Mouse (Mus musculus): ENCODE results near the gene Mogs. TPM values are rescaled to one million over a fixed set of nuclear protein-coding genes. Genes with fewer than 3 reads are reported as not detected.
"Not testable (repeated sequence)": the region's sequence is repeated elsewhere in the genome, so short reads cannot be mapped to it uniquely, and the experiment has no call there.

Gene Mogs
- polyA plus RNA-seq, 1 experiment from 2014 or later, result 34.6 TPM

DNA sequence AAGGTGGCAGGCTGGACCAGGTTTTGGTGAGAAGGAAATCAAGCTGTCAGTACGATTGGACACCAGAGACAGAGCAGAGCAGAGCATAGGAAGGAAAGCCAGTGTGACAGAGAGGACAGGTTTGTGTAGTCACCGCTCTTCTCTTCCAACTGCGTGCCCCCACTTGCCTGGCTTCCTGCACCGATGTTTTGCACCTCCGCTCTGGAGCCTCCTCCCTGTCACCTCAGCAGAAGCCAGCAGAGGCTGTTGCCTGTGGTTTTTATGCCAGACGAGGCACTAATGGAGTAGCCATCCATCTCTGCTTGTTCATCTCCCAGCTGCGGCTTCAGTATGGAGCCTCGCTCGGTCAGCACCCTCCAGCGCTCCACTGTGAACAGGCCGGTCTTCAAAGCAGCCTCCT is 27.6 kb downstream of the Mogs start:
- in situ Hi-C loops (cut with MboI; ENCODE audit: low pct_unique_long_range_greater_than_20kb), result no loop called here
- CTCF ChIA-PET, result no interaction called here
- POLR2A ChIA-PET, result no interaction called here
- no peak for ATAC-seq
- TF ChIP-seq CTCF (IDR thresholded peaks at IDR 0.05), result no peak
- H3K27me3 ChIP-seq, result no peaks in the 10 kb centered on the region
- DNase-seq (ENCODE audit: low read depth, low spot score), result no peak

- ChIA-PET POLR2A (interaction anchor here (0.5 to 1.2 kb wide), 2 partner anchors 11 to 13 kb away, joined by 5 to 7 read pairs; partner anchors contain the start of genes 1700003E16Rik and Wdr54), CTCF (interaction anchor here (1.0 to 1.8 kb wide), 3 partner anchors 14 to 27 kb away, joined by 3 to 8 read pairs (median 3); no protein-coding TSS in a partner anchor)
- no peak for TF ChIP-seq CTCF (IDR thresholded peaks at IDR 0.05)
- no peak for DNase-seq (ENCODE audit: low read depth, low spot score)
- peak; percentile 13 for ATAC-seq
- in situ Hi-C loops (cut with MboI; ENCODE audit: low pct_unique_long_range_greater_than_20kb), result no loop called here
- H3K27me3 ChIP-seq, result no peaks in the 10 kb centered on the region
Measured at GRCm38 (mm10) chr6:83145209-83145608, 29.9 kb downstream of the Mogs start.

DNA sequence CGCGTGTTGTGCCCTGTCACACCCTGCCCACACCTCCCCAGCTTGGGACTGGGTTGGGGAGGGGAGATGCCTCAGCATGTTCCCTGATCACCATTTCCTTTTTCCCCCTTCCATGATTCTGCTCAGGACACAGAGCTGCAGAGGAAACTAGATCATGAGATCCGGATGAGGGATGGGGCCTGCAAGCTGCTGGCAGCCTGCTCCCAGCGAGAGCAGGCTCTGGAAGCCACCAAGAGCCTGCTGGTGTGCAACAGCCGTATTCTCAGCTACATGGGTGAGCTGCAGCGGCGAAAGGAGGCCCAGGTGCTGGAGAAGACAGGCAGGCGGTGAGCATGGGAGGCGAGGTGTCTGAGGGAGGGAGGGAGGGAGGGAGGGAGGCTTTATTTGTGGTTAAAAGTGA is 30.5 kb downstream of the Mogs start:
- in situ Hi-C loops (cut with MboI; ENCODE audit: low pct_unique_long_range_greater_than_20kb), result no loop called here
- ChIA-PET CTCF (interaction anchor here (1.1 to 1.8 kb wide), 3 partner anchors 13 to 119 kb away, joined by 3 to 8 read pairs (median 3); no protein-coding TSS in a partner anchor), POLR2A (no interaction called here)
- DNase-seq (ENCODE audit: low read depth, low spot score) (no peak), ATAC-seq (no peak)
- no peaks in the 10 kb centered on the region for H3K27me3 ChIP-seq
- no peak for TF ChIP-seq CTCF (IDR thresholded peaks at IDR 0.05)

DNA sequence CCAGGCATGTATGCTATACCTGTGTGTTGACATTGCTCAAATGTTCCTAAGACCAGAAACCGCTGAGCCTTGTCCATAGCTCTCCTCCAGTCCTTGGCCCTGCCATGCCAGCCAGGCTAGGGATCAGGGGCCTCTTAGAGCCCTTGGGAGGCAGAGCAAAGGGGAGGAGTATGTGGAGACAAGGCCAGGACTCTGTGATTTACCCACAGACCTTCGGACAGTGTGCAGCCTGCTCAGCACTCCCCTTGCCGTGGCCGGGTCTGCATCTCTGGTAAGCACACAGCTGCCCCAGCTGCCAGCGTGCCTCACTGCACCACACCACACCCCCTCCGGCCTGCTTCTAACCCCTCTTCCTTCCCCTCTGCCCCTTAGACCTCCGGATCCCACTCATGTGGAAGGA is 32.0 kb downstream of the Mogs start:
- POLR2A ChIA-PET, result interaction anchor here (1.4 kb wide), 1 partner anchor 9 kb away, joined by 3 read pairs; the partner anchor contains the start of genes 1700003E16Rik and Wdr54
- CTCF ChIA-PET, result no interaction called here
- no peak for DNase-seq (ENCODE audit: low read depth, low spot score)
- ATAC-seq, result no peak
- H3K27me3 ChIP-seq, result no peaks in the 10 kb centered on the region
- in situ Hi-C loops (cut with MboI; ENCODE audit: low pct_unique_long_range_greater_than_20kb), result no loop called here
- no peak for TF ChIP-seq CTCF (IDR thresholded peaks at IDR 0.05)

DNA sequence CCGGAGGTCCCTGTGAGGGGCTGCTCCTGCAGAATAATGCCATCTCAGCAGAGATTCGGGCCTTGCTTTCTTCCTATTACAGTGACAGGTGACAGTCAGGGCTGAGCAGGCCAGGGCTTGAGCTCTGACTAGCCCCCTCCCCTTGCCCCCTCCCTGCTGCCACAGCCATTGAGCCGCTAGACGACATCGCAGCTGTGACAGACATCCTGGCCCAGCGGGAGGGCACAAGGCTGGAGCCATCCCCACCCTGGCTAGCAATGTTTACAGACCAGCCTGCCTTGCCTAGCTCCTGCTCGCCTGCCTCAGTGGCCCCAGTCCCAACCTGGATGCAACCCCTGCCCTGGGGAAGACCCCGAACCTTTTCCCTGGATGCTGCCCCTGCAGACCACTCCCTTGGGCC is 36.4 kb downstream of the Mogs start:
- ChIA-PET POLR2A (no interaction called here), CTCF (interaction anchor here (1.3 kb wide), 1 partner anchor 31 kb away, joined by 3 read pairs; the partner anchor contains the start of gene Wbp1)
- TF ChIP-seq CTCF (IDR thresholded peaks at IDR 0.05), result no peak
- DNase-seq (ENCODE audit: low read depth, low spot score) (no peak), ATAC-seq (no peak)
- H3K27me3 ChIP-seq, result no peaks in the 10 kb centered on the region
- in situ Hi-C loops (cut with MboI; ENCODE audit: low pct_unique_long_range_greater_than_20kb), result no loop called here

DNA sequence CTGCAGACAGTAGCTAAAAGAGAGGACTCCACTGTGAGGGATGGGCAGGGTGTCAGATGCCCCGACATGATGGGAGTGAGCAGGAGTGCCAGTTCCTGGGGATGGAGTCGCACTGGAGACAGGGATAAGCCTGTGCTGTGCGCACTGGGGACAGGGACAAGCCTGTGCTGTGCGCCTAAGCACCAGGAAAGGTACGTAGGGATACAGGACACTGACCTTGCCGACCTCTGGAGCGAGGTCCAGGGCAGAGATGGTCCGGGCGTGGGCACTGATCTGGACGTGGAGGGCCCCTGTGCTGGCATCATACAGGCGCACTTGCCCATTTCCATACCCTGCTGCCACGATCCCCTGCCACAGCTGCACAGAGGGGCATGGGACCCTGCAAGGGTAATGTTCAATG is 37.7 kb downstream of the Mogs start:
- DNase-seq (ENCODE audit: low read depth, low spot score) (no peak), ATAC-seq (no peak)
- no peaks in the 10 kb centered on the region for H3K27me3 ChIP-seq
- ChIA-PET POLR2A (interaction anchor here (1.0 kb wide), 2 partner anchors 28 to 33 kb away, joined by 3 read pairs; no protein-coding TSS in a partner anchor), CTCF (no interaction called here)
- in situ Hi-C loops (cut with MboI; ENCODE audit: low pct_unique_long_range_greater_than_20kb), result no loop called here
- TF ChIP-seq CTCF (IDR thresholded peaks at IDR 0.05), result no peak

GRCm38 (mm10) chr6:83153485-83153884 is 38.2 kb downstream of the Mogs start:
- H3K27me3 ChIP-seq, result no peaks in the 10 kb centered on the region

GRCm38 (mm10) chr6:83155552-83156238 is 40.4 kb downstream of the Mogs start:
- DNase-seq (ENCODE audit: low read depth, low spot score), result no peak
- in situ Hi-C loops (cut with MboI; ENCODE audit: low pct_unique_long_range_greater_than_20kb), result loop anchor here (5.0 kb wide), 3 partner anchors 38 to 243 kb away; partner anchors contain the start of gene Mogs
- no peaks in the 10 kb centered on the region for H3K27me3 ChIP-seq
- TF ChIP-seq CTCF (IDR thresholded peaks at IDR 0.05), result no peak
- POLR2A ChIA-PET, result interaction anchor here (0.6 to 1.6 kb wide), 6 partner anchors 11 to 425 kb away, joined by 3 to 7 read pairs (median 4); partner anchors contain the start of gene Wbp1
- ATAC-seq, result peak; percentile 16
- CTCF ChIA-PET, result interaction anchor here (1.3 to 1.9 kb wide), 4 partner anchors 12 to 49 kb away, joined by 3 to 4 read pairs (median 3); no protein-coding TSS in a partner anchor

More at GRCm38 (mm10) chr6:83153485-83153884, 38.2 kb downstream of the Mogs start:
- ChIA-PET POLR2A (interaction anchor here (1.0 kb wide), 1 partner anchor 29 kb away, joined by 3 read pairs; no protein-coding TSS in a partner anchor), CTCF (no interaction called here)
- in situ Hi-C loops (cut with MboI; ENCODE audit: low pct_unique_long_range_greater_than_20kb), result no loop called here
- ATAC-seq, result no peak
- DNase-seq (ENCODE audit: low read depth, low spot score), result no peak
- TF ChIP-seq CTCF (IDR thresholded peaks at IDR 0.05), result no peak

GRCm38 (mm10) chr6:83156259-83156684 is 41.0 kb downstream of the Mogs start, which contains the start of the genes Wdr54 and 1700003E16Rik:
Wdr54 (minus strand) TSS chr6:83156397.
1700003E16Rik (plus strand) TSS chr6:83156404.
- H3K27me3 ChIP-seq, result no peaks in the 10 kb centered on the region
- in situ Hi-C loops (cut with MboI; ENCODE audit: low pct_unique_long_range_greater_than_20kb), result loop anchor here (5.0 kb wide), 3 partner anchors 39 to 244 kb away; partner anchors contain the start of gene Mogs
- POLR2A ChIA-PET, result interaction anchor here (0.7 to 1.6 kb wide), 7 partner anchors 9 to 61 kb away, joined by 3 to 7 read pairs (median 3); partner anchors contain the start of gene Wbp1
- no peak for DNase-seq (ENCODE audit: low read depth, low spot score)
- TF ChIP-seq CTCF (IDR thresholded peaks at IDR 0.05), result no peak
- ATAC-seq, result peak; percentile 63
- CTCF ChIA-PET, result interaction anchor here (1.3 to 1.9 kb wide), 4 partner anchors 11 to 50 kb away, joined by 3 to 4 read pairs (median 3); no protein-coding TSS in a partner anchor

- in situ Hi-C loops (cut with MboI; ENCODE audit: low pct_unique_long_range_greater_than_20kb), result loop anchor here (5.0 kb wide), 3 partner anchors 42 to 247 kb away; partner anchors contain the start of gene Mogs
- ATAC-seq; H3K27me3 ChIP-seq; DNase-seq (ENCODE audit: low read depth, low spot score); POLR2A ChIA-PET: not testable (repeated sequence)
- CTCF ChIA-PET, result interaction anchor here (1.0 to 2.6 kb wide), 7 partner anchors 10 to 163 kb away, joined by 3 to 10 read pairs (median 4); partner anchors contain the start of gene Wbp1
Measured at GRCm38 (mm10) chr6:83159456-83159855, 44.2 kb downstream of the Mogs start.
